Mouse (Mus musculus) forebrain, embryonic 16.5 days (tissue): ENCODE measurements around the gene Gm973. TPM values are rescaled to one million over a fixed set of nuclear protein-coding genes. Genes with fewer than 3 reads are reported as not detected.
"Not testable (repeated sequence)": the region's sequence is repeated elsewhere in the genome, so short reads cannot be mapped to it uniquely, and the experiment has no call there.

Experiments
- ATAC-seq: fragments of 200-750 bp; cut with Nextera tagmentation; 2 replicates; pipeline ENCODE4 v1.8.0; 2017; ENCODE audit warnings: mild to moderate bottlenecking, moderate library complexity
- H3K27ac ChIP-seq: fragments of 300-500 bp; sonication (generic); 2 replicates; pipeline ENCODE4 v1.5.1; 2014; ENCODE audit warnings: low read length, control low read depth
- H3K27me3 ChIP-seq: fragments of 300-500 bp; sonication (generic); replicated peaks from 2 replicates; pipeline ENCODE4 v1.6.1; 2014; ENCODE audit warnings: low read length; ENCODE audit not compliant: control insufficient read depth, insufficient read depth
- H3K36me3 ChIP-seq: fragments of 300-500 bp; sonication (generic); 2 replicates; pipeline ENCODE4 v1.6.1; 2014; ENCODE audit not compliant: control insufficient read depth, insufficient read depth
- H3K4me1 ChIP-seq: fragments of 300-500 bp; sonication (generic); replicated peaks from 2 replicates; pipeline ENCODE4 v1.6.1; 2014; ENCODE audit warnings: low read length; ENCODE audit not compliant: control insufficient read depth, insufficient read depth
- H3K4me2 ChIP-seq: fragments of 300-500 bp; sonication (generic); 2 replicates; pipeline ENCODE4 v1.6.1; 2014; ENCODE audit warnings: mild to moderate bottlenecking, low read length, control low read depth
- H3K4me3 ChIP-seq: fragments of 300-500 bp; sonication (generic); replicated peaks from 2 replicates; pipeline ENCODE4 v1.5.1; 2014; ENCODE audit warnings: mild to moderate bottlenecking, low read length, control low read depth
- H3K9ac ChIP-seq: fragments of 300-500 bp; sonication (generic); replicated peaks from 2 replicates; pipeline ENCODE4 v1.6.1; 2014; ENCODE audit warnings: low read depth, low read length, control low read depth
- H3K9me3 ChIP-seq: fragments of 300-500 bp; sonication (generic); 2 replicates; pipeline ENCODE4 v1.6.1; 2016; ENCODE audit warnings: low read length; ENCODE audit not compliant: control insufficient read depth
- WGBS: fragments of 180-500 bp; shearing (Covaris S2); extraction: QIAGEN DNeasy Blood & Tissue Kit; methylation state at CpG from one replicate; pipeline ENCODE4 v1.1.7; 2014; 5-methylcytosine and 5-hydroxymethylcytosine counted together
- polyA plus RNA-seq: library from polyadenylated mRNA; unstranded; fragments of >200 nt; fragmentation: Nextera tagmentation; extraction: Ambion mirVana; gene quantifications from 2 replicates; pipeline ENCODE4 v1.2.1, GENCODE M21; 2015

The Gm973 gene
- polyA plus RNA-seq, 1 experiment from 2014 or later = 6.2 TPM

DNA sequence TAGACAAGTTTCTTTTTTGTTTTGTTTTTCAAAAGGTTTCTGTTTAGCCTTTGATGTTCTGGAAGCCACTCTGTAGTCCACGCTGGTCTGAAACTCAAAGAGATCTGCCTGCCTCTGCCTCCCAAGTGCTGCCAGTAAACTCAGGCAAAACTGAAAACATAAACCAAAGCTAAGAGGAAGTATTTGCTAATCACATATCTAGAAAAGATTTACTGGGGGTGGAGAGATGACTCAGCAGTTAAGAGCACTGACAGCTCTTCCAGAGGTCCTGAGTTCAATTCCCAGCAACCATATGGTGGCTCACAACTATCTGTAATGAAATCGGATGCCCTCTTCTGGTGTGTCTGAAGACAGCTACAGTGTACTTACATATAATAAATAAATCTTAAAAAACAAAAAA, 130.4 kb downstream of the Gm973 start:
- not testable (repeated sequence) for H3K4me2 ChIP-seq, ATAC-seq, H3K9ac ChIP-seq, H3K4me3 ChIP-seq, H3K4me1 ChIP-seq, H3K27ac ChIP-seq, H3K9me3 ChIP-seq, H3K27me3 ChIP-seq
- peaks cover 11% of the 10 kb centered on the region for H3K36me3 ChIP-seq
- WGBS = 93% methylated on average over 2 of the region's 2 CpGs

DNA sequence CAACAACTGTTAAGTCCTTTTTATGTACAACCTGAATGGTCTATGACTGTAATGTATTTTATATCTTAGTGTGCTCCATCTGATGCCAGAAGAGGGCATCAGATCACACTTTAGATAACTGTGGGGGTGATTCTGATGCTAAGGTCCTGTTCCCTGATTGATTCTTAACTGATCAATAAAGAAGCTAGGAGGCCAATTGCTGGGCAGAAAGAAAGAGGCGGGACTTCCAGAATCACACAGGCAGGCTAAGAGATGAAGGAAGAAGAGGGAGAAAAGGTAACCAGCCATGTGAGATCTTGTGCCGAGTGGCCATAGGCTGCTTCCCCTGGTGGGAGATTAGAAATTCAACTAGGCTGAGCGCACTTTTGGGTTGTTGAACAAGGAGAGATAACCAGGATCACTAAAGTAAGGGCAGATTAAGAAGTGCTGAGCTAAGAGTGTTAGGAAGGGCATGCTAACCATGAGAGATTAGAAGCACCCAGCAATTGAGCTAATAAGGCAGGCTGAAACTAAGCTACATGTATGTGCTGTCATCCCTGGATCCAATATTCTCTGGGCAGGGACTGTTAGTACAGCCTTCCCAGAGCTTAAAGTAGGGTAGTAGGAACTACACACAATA, 135.2 kb downstream of the Gm973 start:
- H3K4me2 ChIP-seq = no peak overlapping the region
- no peaks in the 10 kb centered on the region for H3K4me1 ChIP-seq
- H3K9me3 ChIP-seq = no peaks in the 10 kb centered on the region
- no peak overlapping the region for H3K9ac ChIP-seq
- H3K4me3 ChIP-seq = no peak overlapping the region
- WGBS = 90% methylated on average over 3 of the region's 3 CpGs
- no peak overlapping the region for H3K27ac ChIP-seq
- H3K36me3 ChIP-seq = peaks cover 13% of the 10 kb centered on the region
- no peaks in the 10 kb centered on the region for H3K27me3 ChIP-seq
- no peak for ATAC-seq

GRCm38 (mm10) chr1:59653243-59653911, 137.3 kb downstream of the Gm973 start:
- Histone ChIP-seq H3K27me3 (no peaks in the 10 kb centered on the region), H3K36me3 (peaks cover 9% of the 10 kb centered on the region; the same call in 1 of the 2 replicates), H3K4me3 (no peak overlapping the region), H3K4me2 (no peak overlapping the region), H3K27ac (no peak overlapping the region), H3K4me1 (no peaks in the 10 kb centered on the region), H3K9ac (no peak overlapping the region), H3K9me3 (no peaks in the 10 kb centered on the region)
- ATAC-seq = no peak
- WGBS = 97% methylated on average over 3 of the region's 3 CpGs

GRCm38 (mm10) chr1:59656244-59657171, 140.4 kb downstream of the Gm973 start:
- H3K4me2 ChIP-seq = no peak overlapping the region
- H3K9me3 ChIP-seq = no peaks in the 10 kb centered on the region
- no peak overlapping the region for H3K4me3 ChIP-seq
- WGBS = 92% methylated on average over 7 of the region's 7 CpGs
- H3K4me1 ChIP-seq = no peaks in the 10 kb centered on the region
- no peaks in the 10 kb centered on the region for H3K27me3 ChIP-seq
- H3K27ac ChIP-seq = no peak overlapping the region
- peaks cover 7% of the 10 kb centered on the region; the same call in 1 of the 2 replicates for H3K36me3 ChIP-seq
- ATAC-seq = no peak
- H3K9ac ChIP-seq = no peak overlapping the region

- H3K9me3 ChIP-seq = no peaks in the 10 kb centered on the region
- no peak for ATAC-seq
- no peaks in the 10 kb centered on the region for H3K36me3 ChIP-seq
- no peak overlapping the region for H3K9ac ChIP-seq
- no peak overlapping the region for H3K27ac ChIP-seq
- H3K4me1 ChIP-seq = peaks cover 7% of the 10 kb centered on the region; the same call in 1 of the 2 replicates
- H3K4me3 ChIP-seq = no peak overlapping the region
- H3K27me3 ChIP-seq = no peaks in the 10 kb centered on the region
- H3K4me2 ChIP-seq = no peak overlapping the region
- WGBS = 86% methylated on average over 2 of the region's 3 CpGs
These were observed 147.5 kb downstream of the Gm973 start for GRCm38 (mm10) chr1:59663456-59664135.

DNA sequence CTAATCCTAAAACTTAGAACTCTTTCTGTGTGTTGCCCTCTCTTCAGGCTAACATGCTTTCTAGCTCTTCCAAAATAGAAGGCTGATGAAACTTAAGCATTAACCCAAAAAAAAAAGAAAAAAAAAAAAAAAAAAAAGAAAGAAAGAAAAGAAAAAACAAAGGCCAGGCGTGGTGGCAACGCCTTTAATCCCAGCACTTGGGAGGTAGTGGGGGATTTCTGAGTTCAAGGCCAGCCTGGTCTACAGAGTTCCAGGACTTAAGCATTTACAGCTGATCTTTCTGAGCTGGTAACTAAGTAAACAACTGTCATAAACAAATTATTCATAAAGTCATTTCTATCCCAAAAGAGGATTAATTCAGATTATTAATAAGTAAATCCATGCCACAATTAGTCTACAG, 152.8 kb downstream of the Gm973 start:
- no peak for ATAC-seq
- 93% methylated on average over 2 of the region's 2 CpGs for WGBS
- no peak overlapping the region for H3K4me2 ChIP-seq
- no peak overlapping the region for H3K27ac ChIP-seq
- no peak overlapping the region for H3K4me3 ChIP-seq
- H3K36me3 ChIP-seq = no peaks in the 10 kb centered on the region
- no peaks in the 10 kb centered on the region for H3K27me3 ChIP-seq
- peaks cover 24% of the 10 kb centered on the region for H3K4me1 ChIP-seq
- no peaks in the 10 kb centered on the region for H3K9me3 ChIP-seq
- H3K9ac ChIP-seq = no peak overlapping the region

DNA sequence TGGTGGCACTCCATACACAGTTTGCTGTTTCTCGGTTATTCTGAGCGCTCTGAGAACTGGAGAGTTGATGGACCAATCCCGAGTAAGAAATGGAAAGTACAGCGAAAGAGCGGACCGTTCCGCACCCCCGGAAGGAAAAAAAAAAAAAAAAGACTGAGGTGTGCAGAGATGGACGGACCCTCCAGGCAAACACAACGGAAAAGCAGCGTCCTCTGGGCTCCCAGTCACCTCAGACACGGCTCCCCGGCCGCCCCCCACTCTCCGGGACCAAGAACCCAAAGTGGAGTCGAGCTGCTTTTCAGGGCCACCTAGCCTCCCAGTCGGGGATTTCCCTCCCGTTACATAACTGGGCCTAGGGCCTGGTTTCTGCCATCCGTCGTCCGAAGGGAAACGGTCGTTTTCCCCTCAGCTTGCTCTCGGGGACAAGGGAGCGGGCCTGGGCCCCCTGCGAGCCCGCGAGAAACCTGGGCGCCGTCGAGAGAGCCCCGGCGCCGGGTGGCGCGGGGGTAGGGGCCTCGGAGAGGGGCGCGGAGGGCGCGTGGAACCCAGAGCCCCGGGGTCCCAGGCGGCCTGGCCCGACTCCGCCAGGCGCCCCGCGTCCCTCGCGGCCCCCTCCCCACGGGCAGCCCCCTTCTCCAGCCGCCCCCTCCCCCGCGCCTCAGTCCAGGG, 154.0 kb downstream of the Gm973 start:
- Histone ChIP-seq H3K36me3 (no peaks in the 10 kb centered on the region), H3K9me3 (no peaks in the 10 kb centered on the region), H3K27ac (peak overlapping the region; percentile 95), H3K27me3 (no peaks in the 10 kb centered on the region), H3K9ac (peak overlapping the region; percentile 80), H3K4me3 (peak overlapping the region; percentile 99), H3K4me2 (peak overlapping the region; percentile 86), H3K4me1 (peaks cover 24% of the 10 kb centered on the region)
- ATAC-seq = no peak; the same call in 1 of the 2 replicates
- WGBS = 0% methylated on average over 52 of the region's 54 CpGs

DNA sequence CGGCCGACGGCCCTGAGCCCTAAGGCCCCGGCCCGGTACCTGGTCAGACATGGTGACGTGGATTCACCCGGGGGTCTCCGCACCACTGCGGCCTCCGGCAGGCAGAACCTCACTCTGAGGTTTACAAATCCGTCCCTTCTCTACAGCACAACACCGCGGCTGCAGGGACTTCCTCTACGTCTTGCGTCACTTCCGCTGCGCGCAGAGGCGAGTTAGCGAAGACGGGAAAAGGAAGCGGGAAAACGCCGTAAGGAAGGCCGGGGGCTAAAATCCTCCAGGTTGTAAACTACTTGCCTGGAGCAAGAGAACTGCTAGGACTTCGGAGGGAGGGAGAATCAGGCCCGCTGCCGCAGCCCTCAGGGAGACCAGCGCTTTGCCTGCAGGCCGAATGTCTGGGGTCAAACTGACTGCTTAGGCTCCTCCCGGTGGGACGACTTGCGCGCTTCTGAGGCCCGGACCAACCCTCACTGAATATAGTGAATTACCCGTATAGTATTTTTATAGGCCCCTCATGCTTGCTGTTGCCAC, 154.6 kb downstream of the Gm973 start, which contains the start of gene Sumo1:
Gene Sumo1, minus strand, starts transcription at position 194 of the 528 bp plus-strand sequence.
- Histone ChIP-seq H3K9me3 (no peaks in the 10 kb centered on the region), H3K4me2 (peak within 1 kb of the TSS; percentile 86), H3K4me1 (peaks cover 24% of the 10 kb centered on the region), H3K36me3 (no peaks in the 10 kb centered on the region), H3K27ac (peak within 1 kb of the TSS; percentile 95), H3K9ac (peak within 1 kb of the TSS; percentile 80), H3K27me3 (no peaks in the 10 kb centered on the region), H3K4me3 (peak within 1 kb of the TSS; percentile 99)
- under 1% methylated on average over 36 of the region's 36 CpGs for WGBS
- ATAC-seq = peak; percentile 98
